Mouse (Mus musculus) small intestine, adult 2 months (tissue): ENCODE results near the gene Pcgf2. TPM values are rescaled to one million over a fixed set of nuclear protein-coding genes. Genes with fewer than 3 reads are reported as not detected.

Source experiments
- H3K27ac ChIP-seq: fragments of 200-500 bp; 2 replicates; pipeline ENCODE4 v1.5.1; 2012; ENCODE audit warnings: low read depth, low read length, control low read depth, inconsistent platforms; ENCODE audit not compliant: insufficient read depth
- H3K27me3 ChIP-seq: fragments of 200-500 bp; 2 replicates; pipeline ENCODE4 v1.6.1; 2012; ENCODE audit warnings: mild to moderate bottlenecking, moderate library complexity, low read length, inconsistent platforms; ENCODE audit not compliant: control insufficient read depth, insufficient read depth
- H3K36me3 ChIP-seq: fragments of 200-500 bp; 2 replicates; pipeline ENCODE4 v1.6.1; 2012; ENCODE audit warnings: mild to moderate bottlenecking, low read length, control low read depth, inconsistent platforms; ENCODE audit not compliant: control insufficient read depth, insufficient read depth
- H3K4me1 ChIP-seq: fragments of 200-500 bp; 2 replicates; pipeline ENCODE4 v1.6.1; 2012; ENCODE audit warnings: low read length, inconsistent platforms, mixed read lengths; ENCODE audit not compliant: control insufficient read depth, insufficient read depth, insufficient read length
- H3K4me3 ChIP-seq: fragments of 200-500 bp; 2 replicates; pipeline ENCODE4 v1.5.1; 2012; ENCODE audit warnings: low read depth, mild to moderate bottlenecking, control low read depth, inconsistent platforms, low read length, moderate library complexity
- CTCF ChIP-seq: fragments of 200-500 bp; IDR thresholded peaks from 2 replicates; pipeline ENCODE4 v1.5.1; 2012; ENCODE audit warnings: low read depth, mild to moderate bottlenecking, control low read depth, inconsistent platforms, low read length, moderate library complexity, mixed read lengths; ENCODE audit not compliant: insufficient replicate concordance, insufficient read length; ENCODE audit errors: extremely low read depth
- POLR2A ChIP-seq: fragments of 200-500 bp; IDR thresholded peaks from 2 replicates; pipeline ENCODE4 v1.6.1; 2012; ENCODE audit warnings: low read depth, mild to moderate bottlenecking, control low read depth, inconsistent platforms, low read length, moderate library complexity
- WGBS: fragments of 180-500 bp; shearing (Covaris S2); methylation state at CpG from one replicate; pipeline ENCODE4 v1.1.7; 2018; 5-methylcytosine and 5-hydroxymethylcytosine counted together
- polyA plus RNA-seq: library from polyadenylated mRNA; depleted of rRNA; stranded (reverse); fragments of >200 nt; gene quantifications from 2 replicates; pipeline ENCODE4 v1.2.3, GENCODE M21; 2012

The Pcgf2 gene
- polyA plus RNA-seq, 1 experiment: 77.9 TPM

- Histone ChIP-seq H3K27ac (no peak overlapping the region), H3K27me3 (no peaks in the 10 kb centered on the region), H3K4me3 (peak overlapping the region; percentile 84), H3K36me3 (no peaks in the 10 kb centered on the region), H3K4me1 (peaks cover 5% of the 10 kb centered on the region)
- 33% methylated on average over 14 of the region's 14 CpGs for WGBS
- no peak for TF ChIP-seq POLR2A
- TF ChIP-seq CTCF: no peak
Measured at GRCm38 (mm10) chr11:97697891-97698529, 2.3 kb downstream of the Pcgf2 start.

- TF ChIP-seq POLR2A (no peak), CTCF (no peak)
- Histone ChIP-seq H3K27me3 (no peaks in the 10 kb centered on the region), H3K27ac (no peak overlapping the region), H3K4me3 (no peak overlapping the region), H3K4me1 (peaks cover 5% of the 10 kb centered on the region), H3K36me3 (no peaks in the 10 kb centered on the region; the same call in 1 of the 2 replicates)
- 69% methylated on average over 11 of the region's 11 CpGs for WGBS
Measured at GRCm38 (mm10) chr11:97697199-97697890, 3.0 kb downstream of the Pcgf2 start.

- peaks cover 5% of the 10 kb centered on the region for H3K4me1 ChIP-seq
- H3K4me3 ChIP-seq: no peak overlapping the region
- peaks cover 5% of the 10 kb centered on the region; the same call in 1 of the 2 replicates for H3K36me3 ChIP-seq
- TF ChIP-seq POLR2A: no peak
- TF ChIP-seq CTCF: no peak
- WGBS: 80% methylated on average over 8 of the region's 8 CpGs
- no peak overlapping the region for H3K27ac ChIP-seq
- no peaks in the 10 kb centered on the region for H3K27me3 ChIP-seq
Measured at GRCm38 (mm10) chr11:97696669-97697068, 3.6 kb downstream of the Pcgf2 start.

DNA sequence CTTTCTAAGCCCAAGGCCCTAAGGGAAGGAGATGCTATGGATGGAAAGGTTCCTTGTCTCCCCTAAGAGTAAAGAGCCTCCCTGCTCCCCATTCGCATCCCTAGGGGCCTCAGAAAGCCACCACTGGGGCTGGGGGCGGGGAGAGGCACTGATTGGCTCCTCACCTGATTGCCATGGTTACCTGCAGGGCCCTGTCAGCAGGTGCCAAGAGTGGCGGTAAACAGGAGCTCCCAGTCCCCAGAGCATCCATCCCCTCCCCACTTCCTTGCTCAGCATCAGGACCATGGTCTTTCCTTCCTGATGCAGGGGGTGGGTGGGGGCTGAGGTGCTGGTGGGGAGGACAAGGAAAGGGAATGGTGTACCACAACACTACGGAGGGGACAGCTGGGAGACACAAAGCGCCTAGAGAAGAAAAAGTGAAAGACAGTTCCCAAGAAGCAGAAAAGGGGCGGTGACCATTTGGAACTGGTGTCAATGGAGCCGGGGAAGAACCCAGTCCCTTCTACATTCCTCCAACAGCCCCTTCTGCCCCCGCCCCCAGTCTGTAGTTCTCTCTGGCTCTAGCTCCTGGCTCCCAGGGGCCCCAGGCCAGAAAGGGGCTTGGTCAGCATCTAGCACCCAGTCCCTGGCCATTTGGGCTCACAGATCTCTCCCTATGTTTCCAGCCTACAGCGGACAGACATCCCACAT lies 4.4 kb downstream of the Pcgf2 start:
- peaks cover 10% of the 10 kb centered on the region for H3K36me3 ChIP-seq
- 60% methylated on average over 9 of the region's 9 CpGs for WGBS
- H3K4me3 ChIP-seq: no peak overlapping the region
- no peak for TF ChIP-seq CTCF
- no peak for TF ChIP-seq POLR2A
- no peaks in the 10 kb centered on the region for H3K27me3 ChIP-seq
- H3K27ac ChIP-seq: no peak overlapping the region
- H3K4me1 ChIP-seq: peaks cover 5% of the 10 kb centered on the region

GRCm38 (mm10) chr11:97694921-97695711 lies 5.2 kb downstream of the Pcgf2 start:
- no peaks in the 10 kb centered on the region for H3K27me3 ChIP-seq
- H3K4me3 ChIP-seq: no peak overlapping the region
- 47% methylated on average over 17 of the region's 17 CpGs for WGBS
- H3K27ac ChIP-seq: no peak overlapping the region
- no peak for TF ChIP-seq CTCF
- no peak for TF ChIP-seq POLR2A
- H3K36me3 ChIP-seq: peaks cover 15% of the 10 kb centered on the region
- H3K4me1 ChIP-seq: peaks cover 5% of the 10 kb centered on the region

DNA sequence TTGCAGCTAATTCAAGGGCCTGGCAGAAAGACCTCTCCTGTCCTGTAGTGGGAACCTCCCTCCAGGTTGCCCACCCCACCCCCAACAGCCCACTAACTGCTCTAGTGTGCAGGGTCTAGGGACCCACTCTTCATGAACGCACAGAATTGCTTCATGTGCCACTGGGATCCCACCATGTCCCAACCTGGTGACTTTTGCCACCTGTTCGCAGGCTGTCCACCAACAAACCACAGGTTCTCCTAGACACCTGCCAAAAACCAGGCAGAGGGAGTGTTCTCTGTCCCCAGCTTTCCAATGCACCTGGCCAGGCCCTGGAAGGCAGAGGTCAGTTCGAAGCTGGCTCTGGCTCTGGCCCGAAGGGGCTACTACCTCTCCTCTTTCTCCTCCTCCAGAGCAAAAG lies 5.9 kb downstream of the Pcgf2 start:
- H3K36me3 ChIP-seq: peaks cover 18% of the 10 kb centered on the region
- TF ChIP-seq CTCF: no peak
- TF ChIP-seq POLR2A: no peak
- peaks cover 5% of the 10 kb centered on the region for H3K4me1 ChIP-seq
- no peaks in the 10 kb centered on the region for H3K27me3 ChIP-seq
- 60% methylated on average over 4 of the region's 4 CpGs for WGBS
- no peak overlapping the region for H3K27ac ChIP-seq
- no peak overlapping the region for H3K4me3 ChIP-seq
